Mouse (Mus musculus) liver, adult 2 months (tissue): Measurements from ENCODE around the gene Adamts20. TPM values are rescaled to one million over a fixed set of nuclear protein-coding genes. Genes with fewer than 3 reads are reported as not detected.
"Not testable (repeated sequence)": the region's sequence is repeated elsewhere in the genome, so short reads cannot be mapped to it uniquely, and the experiment has no call there.

ENCODE experiments used
- DNase-seq: peaks from one replicate; pipeline ENCODE4 v3.0.0-alpha.2; 2011; ENCODE audit warnings: low read depth, low spot score; ENCODE audit errors: extremely low read depth
- H3K27ac ChIP-seq: fragments of 200-500 bp; replicated peaks from 2 replicates; pipeline ENCODE4 v1.5.1; 2012; ENCODE audit warnings: low read depth, mild to moderate bottlenecking, control low read depth, inconsistent platforms, low read length; ENCODE audit not compliant: insufficient read depth
- H3K27me3 ChIP-seq: fragments of 200-500 bp; 2 replicates; pipeline ENCODE4 v1.6.1; 2012; ENCODE audit warnings: mild to moderate bottlenecking, moderate library complexity, low read length, inconsistent platforms; ENCODE audit not compliant: control insufficient read depth, insufficient read depth
- H3K36me3 ChIP-seq: fragments of 200-500 bp; 2 replicates; pipeline ENCODE4 v1.6.1; 2012; ENCODE audit warnings: low read length, inconsistent platforms; ENCODE audit not compliant: control insufficient read depth, insufficient read depth
- H3K4me1 ChIP-seq: fragments of 200-500 bp; 2 replicates; pipeline ENCODE4 v1.6.1; 2011; ENCODE audit warnings: low read length; ENCODE audit not compliant: control insufficient read depth, insufficient read depth
- H3K4me3 ChIP-seq: fragments of 200-500 bp; 2 replicates; pipeline ENCODE4 v1.5.1; 2011; ENCODE audit warnings: low read depth, mild to moderate bottlenecking, control low read depth, low read length, moderate library complexity; ENCODE audit not compliant: insufficient read depth
- H3K79me2 ChIP-seq: fragments of 200-500 bp; 2 replicates; pipeline ENCODE4 v1.6.1; 2012; ENCODE audit warnings: inconsistent platforms, mild to moderate bottlenecking, low read length, moderate library complexity; ENCODE audit not compliant: control insufficient read depth, insufficient read depth
- H3K9ac ChIP-seq: fragments of 200-500 bp; 2 replicates; pipeline ENCODE4 v1.6.1; 2012; ENCODE audit warnings: low read depth, mild to moderate bottlenecking, control low read depth, inconsistent platforms, low read length
- CTCF ChIP-seq: fragments of 200-500 bp; IDR thresholded peaks from 2 replicates; pipeline ENCODE4 v1.5.1; 2011; ENCODE audit warnings: low read depth, low read length, control low read depth
- POLR2A ChIP-seq: fragments of 200-500 bp; IDR thresholded peaks from 2 replicates; pipeline ENCODE4 v1.6.1; 2011; ENCODE audit warnings: low read length, control low read depth; ENCODE audit not compliant: insufficient read depth; ENCODE audit errors: extremely low read depth
- WGBS: fragments of 180-500 bp; shearing (Covaris S2); methylation state at CpG from one replicate; pipeline ENCODE4 v1.1.7; 2018; 5-methylcytosine and 5-hydroxymethylcytosine counted together
- polyA plus RNA-seq: library from polyadenylated mRNA; depleted of rRNA; stranded (reverse); fragments of >200 nt; gene quantifications from 2 replicates; pipeline ENCODE4 v1.2.3, GENCODE M21; 2012; rRNA removed
- total RNA-seq: library from RNA; depleted of rRNA; stranded (reverse); fragments of >200 nt; gene quantifications from 2 replicates; pipeline ENCODE4 v1.2.3, GENCODE M21; 2014; rRNA removed

Adamts20 gene
- not detected in 2 replicates for total RNA-seq
- not detected in 2 replicates for polyA plus RNA-seq

- H3K9ac ChIP-seq, result no peak within 1 kb of the TSS
- H3K79me2 ChIP-seq, result no peaks in the 10 kb centered on the region
- H3K36me3 ChIP-seq, result no peaks in the 10 kb centered on the region
- no peak within 1 kb of the TSS for H3K4me3 ChIP-seq
- H3K27me3 ChIP-seq, result no peaks in the 10 kb centered on the region; the same call in 1 of the 2 replicates
- WGBS, result 82% methylated on average over 11 of the region's 11 CpGs
- no peak for DNase-seq
- H3K27ac ChIP-seq, result no peak within 1 kb of the TSS
- H3K4me1 ChIP-seq, result no peaks in the 10 kb centered on the region
- TF ChIP-seq POLR2A, result no peak
- TF ChIP-seq CTCF, result no peak
Measured at GRCm38 (mm10) chr15:94465318-94465717, at the start of gene Adamts20. Gene Adamts20 (minus strand): TSS chr15:94465418.

- Histone ChIP-seq H3K79me2 (no peaks in the 10 kb centered on the region), H3K4me3 (no peak overlapping the region), H3K9ac (no peak overlapping the region), H3K36me3 (no peaks in the 10 kb centered on the region), H3K27me3 (no peaks in the 10 kb centered on the region; the same call in 1 of the 2 replicates), H3K4me1 (no peaks in the 10 kb centered on the region), H3K27ac (no peak overlapping the region)
- no peak for DNase-seq
- TF ChIP-seq CTCF (no peak), POLR2A (no peak)
- WGBS, result 83% methylated on average over 12 of the region's 12 CpGs
Measured at GRCm38 (mm10) chr15:94503451-94504215, 38.4 kb upstream of the Adamts20 start.

GRCm38 (mm10) chr15:94499260-94499659, 34.0 kb upstream of the Adamts20 start:
- 44% methylated on average over 1 of the region's 1 CpGs for WGBS

GRCm38 (mm10) chr15:94495936-94496335, 30.7 kb upstream of the Adamts20 start:
- 69% methylated on average over 10 of the region's 10 CpGs for WGBS
- Histone ChIP-seq H3K36me3 (no peaks in the 10 kb centered on the region), H3K4me1 (no peaks in the 10 kb centered on the region), H3K79me2 (no peaks in the 10 kb centered on the region), H3K4me3 (no peak overlapping the region), H3K27me3 (no peaks in the 10 kb centered on the region), H3K9ac (no peak overlapping the region), H3K27ac (no peak overlapping the region)
- no peak for DNase-seq
- TF ChIP-seq CTCF (no peak), POLR2A (no peak)

More at GRCm38 (mm10) chr15:94499260-94499659, 34.0 kb upstream of the Adamts20 start:
- no peaks in the 10 kb centered on the region for H3K4me1 ChIP-seq
- no peaks in the 10 kb centered on the region for H3K79me2 ChIP-seq
- no peak overlapping the region for H3K9ac ChIP-seq
- H3K4me3 ChIP-seq, result no peak overlapping the region
- no peaks in the 10 kb centered on the region; the same call in 1 of the 2 replicates for H3K27me3 ChIP-seq
- no peak for TF ChIP-seq POLR2A
- TF ChIP-seq CTCF, result no peak
- no peak for DNase-seq
- no peaks in the 10 kb centered on the region for H3K36me3 ChIP-seq
- H3K27ac ChIP-seq, result no peak overlapping the region

GRCm38 (mm10) chr15:94494445-94494844, 29.2 kb upstream of the Adamts20 start:
- H3K4me3 ChIP-seq, result no peak overlapping the region
- no peak overlapping the region for H3K27ac ChIP-seq
- no peak for DNase-seq
- H3K4me1 ChIP-seq, result no peaks in the 10 kb centered on the region
- no peaks in the 10 kb centered on the region for H3K36me3 ChIP-seq
- WGBS, result 97% methylated on average over 1 of the region's 1 CpGs
- no peaks in the 10 kb centered on the region for H3K27me3 ChIP-seq
- no peak for TF ChIP-seq POLR2A
- TF ChIP-seq CTCF, result no peak
- H3K79me2 ChIP-seq, result no peaks in the 10 kb centered on the region
- H3K9ac ChIP-seq, result no peak overlapping the region

DNA sequence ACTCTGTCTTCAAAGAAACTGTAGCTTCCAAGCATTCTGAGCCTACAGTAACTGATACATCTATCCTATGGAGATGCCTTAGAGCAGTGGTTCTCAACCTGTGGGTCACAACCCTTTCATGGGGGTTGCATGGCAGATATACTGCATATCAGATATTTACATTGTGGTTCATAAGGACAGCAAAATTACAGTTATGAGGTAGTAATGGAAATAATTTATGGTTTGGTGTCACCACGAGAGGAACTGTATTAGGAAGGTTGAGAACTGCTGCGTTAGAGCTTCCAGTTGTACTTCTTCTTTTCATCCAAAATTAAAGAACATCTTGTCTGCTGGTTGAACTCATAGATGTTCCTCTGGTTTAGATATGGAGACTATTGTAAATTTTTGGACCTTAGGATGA, 24.2 kb upstream of the Adamts20 start:
- Histone ChIP-seq H3K27ac (no peak overlapping the region), H3K79me2 (no peaks in the 10 kb centered on the region), H3K4me1 (no peaks in the 10 kb centered on the region), H3K9ac (no peak overlapping the region), H3K27me3 (no peaks in the 10 kb centered on the region), H3K4me3 (no peak overlapping the region), H3K36me3 (no peaks in the 10 kb centered on the region)
- WGBS, result 68% methylated on average over 2 of the region's 2 CpGs
- no peak for DNase-seq
- no peak for TF ChIP-seq CTCF
- no peak for TF ChIP-seq POLR2A

DNA sequence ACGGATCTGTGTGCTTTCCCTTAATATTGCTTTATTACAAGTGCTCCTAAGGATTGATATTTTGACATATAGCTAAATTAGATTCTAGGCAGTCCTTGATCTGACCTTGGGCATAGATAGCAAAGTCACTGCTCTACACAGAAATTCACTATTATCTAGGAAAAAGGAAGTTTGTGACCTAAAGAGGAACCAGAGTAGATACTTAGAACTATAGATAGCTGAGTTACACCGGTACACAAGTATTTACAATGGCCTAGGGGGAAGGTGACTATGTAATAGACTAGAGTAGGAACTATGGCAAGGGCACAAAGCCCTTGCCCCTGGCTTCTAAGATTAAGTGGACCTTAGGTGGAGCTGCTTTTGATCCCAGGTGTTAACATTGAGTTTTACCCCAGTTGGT, 22.8 kb upstream of the Adamts20 start:
- not testable (repeated sequence) for H3K9ac ChIP-seq, H3K4me1 ChIP-seq, H3K79me2 ChIP-seq, H3K27me3 ChIP-seq, H3K27ac ChIP-seq, DNase-seq, H3K4me3 ChIP-seq, H3K36me3 ChIP-seq
- WGBS, result 77% methylated on average over 2 of the region's 2 CpGs
